Mouse (Mus musculus): ENCODE measurements around the gene Tbce. TPM values are rescaled to one million over a fixed set of nuclear protein-coding genes. Genes with fewer than 3 reads are reported as not detected.
"Not testable (repeated sequence)": the region's sequence is repeated elsewhere in the genome, so short reads cannot be mapped to it uniquely, and the experiment has no call there.

Gene Tbce
- polyA plus RNA-seq, 1 experiment = 36.7 TPM

- H3K27ac ChIP-seq (ENCODE audit: control insufficient read depth, insufficient read depth, low read length) = no peak overlapping the region
- TF ChIP-seq CTCF (IDR thresholded peaks at IDR 0.05; ENCODE audit: borderline replicate concordance, control insufficient read depth, extremely low read depth, insufficient read depth, low read length, poor library complexity) (no peak), POLR2A (IDR thresholded peaks at IDR 0.05; ENCODE audit: control insufficient read depth, extremely low read depth, insufficient read depth, low read length, poor library complexity) (no peak)
- H3K36me3 ChIP-seq (ENCODE audit: control insufficient read depth, insufficient read depth, low read length) = peaks cover 66% of the 10 kb centered on the region
- H3K4me1 ChIP-seq (replicated peaks; ENCODE audit: control insufficient read depth, insufficient read depth, low read length) = no peaks in the 10 kb centered on the region
- WGBS = 96% methylated on average over 5 of the region's 5 CpGs
- H3K4me3 ChIP-seq (ENCODE audit: control insufficient read depth, insufficient read depth, low read length) = no peak overlapping the region
- DNase-seq = no peak
- no peaks in the 10 kb centered on the region for H3K27me3 ChIP-seq (ENCODE audit: control insufficient read depth, insufficient read depth, low read length)
Observed at GRCm38 (mm10) chr13:13995046-13995445, 44.4 kb downstream of the Tbce start.

GRCm38 (mm10) chr13:13993041-13993440 is 46.4 kb downstream of the Tbce start:
- no peak for DNase-seq
- TF ChIP-seq POLR2A (IDR thresholded peaks at IDR 0.05; ENCODE audit: control insufficient read depth, extremely low read depth, insufficient read depth, low read length, poor library complexity) = no peak
- Histone ChIP-seq H3K27ac (ENCODE audit: control insufficient read depth, insufficient read depth, low read length) (no peak overlapping the region), H3K4me1 (replicated peaks; ENCODE audit: control insufficient read depth, insufficient read depth, low read length) (no peaks in the 10 kb centered on the region), H3K27me3 (ENCODE audit: control insufficient read depth, insufficient read depth, low read length) (no peaks in the 10 kb centered on the region), H3K36me3 (ENCODE audit: control insufficient read depth, insufficient read depth, low read length) (peaks cover 54% of the 10 kb centered on the region), H3K4me3 (ENCODE audit: control insufficient read depth, insufficient read depth, low read length) (no peak overlapping the region)
- 89% methylated on average over 3 of the region's 3 CpGs for WGBS

- WGBS = 93% methylated on average over 2 of the region's 2 CpGs
- H3K4me3 ChIP-seq (ENCODE audit: control insufficient read depth, insufficient read depth, low read length) = no peak overlapping the region
- H3K27me3 ChIP-seq (ENCODE audit: control insufficient read depth, insufficient read depth, low read length) = no peaks in the 10 kb centered on the region
- peaks cover 34% of the 10 kb centered on the region for H3K36me3 ChIP-seq (ENCODE audit: control insufficient read depth, insufficient read depth, low read length)
- no peak for DNase-seq
- TF ChIP-seq CTCF (IDR thresholded peaks at IDR 0.05; ENCODE audit: borderline replicate concordance, control insufficient read depth, extremely low read depth, insufficient read depth, low read length, poor library complexity) (no peak), POLR2A (IDR thresholded peaks at IDR 0.05; ENCODE audit: control insufficient read depth, extremely low read depth, insufficient read depth, low read length, poor library complexity) (no peak)
- no peak overlapping the region for H3K27ac ChIP-seq (ENCODE audit: control insufficient read depth, insufficient read depth, low read length)
- no peaks in the 10 kb centered on the region for H3K4me1 ChIP-seq (replicated peaks; ENCODE audit: control insufficient read depth, insufficient read depth, low read length)
Observed at GRCm38 (mm10) chr13:13990391-13990790, 49.0 kb downstream of the Tbce start.

GRCm38 (mm10) chr13:13989135-13989534 is 50.3 kb downstream of the Tbce start:
- H3K27ac ChIP-seq (ENCODE audit: control insufficient read depth, insufficient read depth, low read length) = no peak overlapping the region
- peaks cover 22% of the 10 kb centered on the region for H3K36me3 ChIP-seq (ENCODE audit: control insufficient read depth, insufficient read depth, low read length)
- H3K4me3 ChIP-seq (ENCODE audit: control insufficient read depth, insufficient read depth, low read length) = no peak overlapping the region
- DNase-seq = no peak
- no peaks in the 10 kb centered on the region for H3K4me1 ChIP-seq (replicated peaks; ENCODE audit: control insufficient read depth, insufficient read depth, low read length)
- no peak for TF ChIP-seq POLR2A (IDR thresholded peaks at IDR 0.05; ENCODE audit: control insufficient read depth, extremely low read depth, insufficient read depth, low read length, poor library complexity)
- TF ChIP-seq CTCF (IDR thresholded peaks at IDR 0.05; ENCODE audit: borderline replicate concordance, control insufficient read depth, extremely low read depth, insufficient read depth, low read length, poor library complexity) = no peak
- H3K27me3 ChIP-seq (ENCODE audit: control insufficient read depth, insufficient read depth, low read length) = no peaks in the 10 kb centered on the region
- 94% methylated on average over 2 of the region's 2 CpGs for WGBS

GRCm38 (mm10) chr13:13983523-13983922 is 55.9 kb downstream of the Tbce start:
- Histone ChIP-seq H3K4me1 (replicated peaks; ENCODE audit: control insufficient read depth, insufficient read depth, low read length) (no peaks in the 10 kb centered on the region), H3K36me3 (ENCODE audit: control insufficient read depth, insufficient read depth, low read length) (no peaks in the 10 kb centered on the region), H3K4me3 (ENCODE audit: control insufficient read depth, insufficient read depth, low read length) (no peak overlapping the region), H3K27ac (ENCODE audit: control insufficient read depth, insufficient read depth, low read length) (no peak overlapping the region), H3K27me3 (ENCODE audit: control insufficient read depth, insufficient read depth, low read length) (no peaks in the 10 kb centered on the region)
- DNase-seq = no peak
- 93% methylated on average over 6 of the region's 6 CpGs for WGBS
- no peak for TF ChIP-seq CTCF (IDR thresholded peaks at IDR 0.05; ENCODE audit: borderline replicate concordance, control insufficient read depth, extremely low read depth, insufficient read depth, low read length, poor library complexity)
- TF ChIP-seq POLR2A (IDR thresholded peaks at IDR 0.05; ENCODE audit: control insufficient read depth, extremely low read depth, insufficient read depth, low read length, poor library complexity) = no peak

GRCm38 (mm10) chr13:13981842-13982241 is 57.6 kb downstream of the Tbce start:
- H3K36me3 ChIP-seq (ENCODE audit: control insufficient read depth, insufficient read depth, low read length); H3K4me1 ChIP-seq (replicated peaks; ENCODE audit: control insufficient read depth, insufficient read depth, low read length); H3K27ac ChIP-seq (ENCODE audit: control insufficient read depth, insufficient read depth, low read length); H3K27me3 ChIP-seq (ENCODE audit: control insufficient read depth, insufficient read depth, low read length); DNase-seq; H3K4me3 ChIP-seq (ENCODE audit: control insufficient read depth, insufficient read depth, low read length): not testable (repeated sequence)
- WGBS = 73% methylated on average over 1 of the region's 1 CpGs

GRCm38 (mm10) chr13:13969796-13970195 is 69.6 kb downstream of the Tbce start:
- Histone ChIP-seq H3K4me1 (replicated peaks; ENCODE audit: control insufficient read depth, insufficient read depth, low read length) (0 out of 2 replicates have a peak, but pooled peaks cover 3% of the 10 kb centered on the region), H3K27me3 (ENCODE audit: control insufficient read depth, insufficient read depth, low read length) (no peaks in the 10 kb centered on the region), H3K4me3 (ENCODE audit: control insufficient read depth, insufficient read depth, low read length) (no peak overlapping the region), H3K27ac (ENCODE audit: control insufficient read depth, insufficient read depth, low read length) (no peak overlapping the region), H3K36me3 (ENCODE audit: control insufficient read depth, insufficient read depth, low read length) (0 out of 2 replicates have a peak, but pooled peaks cover 3% of the 10 kb centered on the region)
- no peak for DNase-seq
- TF ChIP-seq CTCF (IDR thresholded peaks at IDR 0.05; ENCODE audit: borderline replicate concordance, control insufficient read depth, extremely low read depth, insufficient read depth, low read length, poor library complexity) (no peak), POLR2A (IDR thresholded peaks at IDR 0.05; ENCODE audit: control insufficient read depth, extremely low read depth, insufficient read depth, low read length, poor library complexity) (no peak)
- 97% methylated on average over 1 of the region's 1 CpGs for WGBS
